Mouse (Mus musculus) CD4-positive, CD25-positive, alpha-beta regulatory T cell, adult 2 months (primary cell): ENCODE measurements at regions not wholly inside any gene's neighbourhood (a gene's known extent, or its start where the extent isn't known, plus 50 kb on each side); places are given as distances from the start of the nearest gene placed in this dataset.
A peak's percentile ranks its signal among the peaks of the same experiment; 100 is the strongest.

ENCODE experiments used
- DNase-seq: peaks from one replicate; pipeline ENCODE4 v3.0.0-alpha.2; 2012; ENCODE audit warnings: low read depth, low spot score

GRCm38 (mm10) chr14:60439106-60439505 is 66.0 kb downstream of the Amer2 start:
- no peak for DNase-seq

GRCm38 (mm10) chr14:60443821-60444551 is 70.9 kb downstream of the Amer2 start:
- DNase-seq: no peak

GRCm38 (mm10) chr14:60444552-60444937 is 71.5 kb downstream of the Amer2 start:
- no peak for DNase-seq

GRCm38 (mm10) chr14:60446037-60446436 is 73.0 kb downstream of the Amer2 start:
- no peak for DNase-seq

GRCm38 (mm10) chr14:60451216-60451615 is 78.2 kb downstream of the Amer2 start:
- no peak for DNase-seq

- no peak for DNase-seq
Observed at GRCm38 (mm10) chr14:60451684-60452083, 78.6 kb downstream of the Amer2 start.

GRCm38 (mm10) chr14:60456767-60457166 is 83.7 kb downstream of the Amer2 start:
- DNase-seq: no peak

- DNase-seq: peak; percentile 21
Observed at GRCm38 (mm10) chr14:60484996-60485888, 112.2 kb downstream of the Amer2 start.

GRCm38 (mm10) chr14:60485889-60486274 is 112.8 kb downstream of the Amer2 start:
- no peak for DNase-seq

GRCm38 (mm10) chr14:60486278-60486935 is 113.3 kb downstream of the Amer2 start:
- no peak for DNase-seq

GRCm38 (mm10) chr14:60489111-60489510 is 116.1 kb downstream of the Amer2 start:
- DNase-seq: no peak

- no peak for DNase-seq
Observed at GRCm38 (mm10) chr14:60490886-60491285, 117.8 kb downstream of the Amer2 start.

GRCm38 (mm10) chr14:60495441-60495840 is 122.4 kb downstream of the Amer2 start:
- DNase-seq: no peak

GRCm38 (mm10) chr14:60502552-60502951 is 129.5 kb downstream of the Amer2 start:
- DNase-seq: no peak

- DNase-seq: no peak
Observed at GRCm38 (mm10) chr14:60505066-60505465, 128.7 kb upstream of the Spata13 start.

- no peak for DNase-seq
Observed at GRCm38 (mm10) chr14:60506296-60506695, 127.5 kb upstream of the Spata13 start.

GRCm38 (mm10) chr14:60513560-60513959 is 120.2 kb upstream of the Spata13 start:
- DNase-seq: peak; percentile 69

GRCm38 (mm10) chr14:60515094-60515786 is 118.6 kb upstream of the Spata13 start:
- DNase-seq: no peak

- DNase-seq: no peak
Observed at GRCm38 (mm10) chr14:60517891-60518290, 115.9 kb upstream of the Spata13 start.

GRCm38 (mm10) chr14:60523010-60523409 is 110.8 kb upstream of the Spata13 start:
- DNase-seq: no peak

GRCm38 (mm10) chr14:60524869-60525268 is 108.9 kb upstream of the Spata13 start:
- peak; percentile 57 for DNase-seq
